In the genomic region with DNA sequence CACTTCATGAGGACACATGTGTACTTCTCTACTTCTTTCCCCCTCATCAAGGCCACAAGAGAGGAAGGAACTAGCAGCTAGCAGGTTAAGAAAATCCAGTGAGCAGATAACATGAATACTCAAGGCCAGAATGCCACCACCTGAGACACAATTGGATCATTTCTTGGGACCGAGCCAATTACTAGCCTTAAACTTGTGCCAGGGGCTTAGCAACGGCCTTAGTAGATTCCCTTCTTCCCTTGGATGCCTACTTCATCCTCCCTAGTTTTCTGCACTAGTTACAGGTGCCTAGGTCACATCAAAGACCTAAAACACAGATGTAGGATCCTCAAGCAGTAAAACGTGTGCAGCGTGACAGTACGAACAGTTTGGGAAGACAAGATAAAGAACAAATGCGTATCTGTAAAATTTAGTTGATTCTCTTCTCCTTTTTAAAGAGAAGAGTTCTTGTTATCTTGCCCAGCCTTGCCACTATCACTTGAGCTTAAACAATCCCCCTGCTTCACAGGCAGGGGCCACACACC, we compare ENCODE assay signal across 1 mouse cellular context.
TF ChIP-seq lines count a peak whose summit lies in the region.

No protein-coding gene starts in this region.

TF ChIP-seq in MEL, 35 proteins besides CTCF, POLR2A, EP300 and RAD21 (continued from another document):
- TF ChIP-seq BHLHE40 (IDR thresholded peaks at IDR 0.05; ENCODE audit: borderline replicate concordance, low read depth, low read length): peak; percentile 79
